Mouse (Mus musculus) ES-Bruce4 (cell line): ENCODE results near the gene Khdc1a.

Experiments
- EP300 ChIP-seq: IDR thresholded peaks from 2 replicates; pipeline ENCODE4 v1.6.1; 2011; ENCODE audit warnings: low read depth, low read length; ENCODE audit not compliant: insufficient read depth
- POLR2A ChIP-seq: IDR thresholded peaks from one replicate; pipeline ENCODE4 v1.8.1; 2011; ENCODE audit warnings: low read length; ENCODE audit not compliant: insufficient read depth

GRCm38 (mm10) chr1:21315756-21316155 lies 33.7 kb upstream of the Khdc1a start:
- TF ChIP-seq POLR2A (no peak), EP300 (no peak)
